Mouse (Mus musculus) liver, adult 2 months (tissue): ENCODE measurements around the gene Stox2.

ENCODE experiments used
- CTCF ChIP-seq: fragments of 200-500 bp; IDR thresholded peaks from 2 replicates; pipeline ENCODE4 v1.5.1; 2011; ENCODE audit warnings: low read depth, low read length, control low read depth
- POLR2A ChIP-seq: fragments of 200-500 bp; IDR thresholded peaks from 2 replicates; pipeline ENCODE4 v1.6.1; 2011; ENCODE audit warnings: low read length, control low read depth; ENCODE audit not compliant: insufficient read depth; ENCODE audit errors: extremely low read depth

DNA sequence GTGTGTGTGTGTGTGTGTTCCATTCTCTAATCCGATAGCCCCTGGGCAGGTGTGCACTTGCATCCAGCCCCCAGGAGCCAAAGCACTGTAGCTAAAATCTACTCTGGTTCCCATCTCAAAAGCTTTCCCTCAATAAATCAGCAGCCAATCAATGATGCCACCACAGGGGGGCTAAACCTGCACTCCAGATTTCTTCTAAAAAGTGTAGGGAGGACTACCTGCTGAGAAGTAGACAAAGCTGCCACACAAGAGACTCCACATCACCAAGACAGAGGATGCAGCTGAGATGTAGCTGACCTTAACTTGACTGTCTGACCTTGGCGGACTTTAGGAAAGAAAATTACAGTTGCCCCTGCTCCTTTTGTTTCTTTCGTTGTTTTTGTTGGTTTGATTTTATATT is 127.7 kb downstream of the Stox2 start:
- TF ChIP-seq CTCF (no peak), POLR2A (no peak)
